Mouse (Mus musculus): ENCODE measurements around the gene Gna11. TPM values are rescaled to one million over a fixed set of nuclear protein-coding genes. Genes with fewer than 3 reads are reported as not detected.

Gna11 gene
- polyA plus RNA-seq, 1 experiment from 2014 or later: 28.3 TPM

GRCm38 (mm10) chr10:81564734-81565133, 19.7 kb upstream of the Gna11 start:
- Histone ChIP-seq H3K9me3 (replicated peaks) (no peaks in the 10 kb centered on the region), H3K27me3 (replicated peaks) (peaks cover 14% of the 10 kb centered on the region), H3K4me1 (peaks cover 79% of the 10 kb centered on the region), H3K27ac (peak overlapping the region; percentile 37; the same call in 1 of the 2 replicates), H3K4me3 (no peak overlapping the region), H3K9ac (no peak overlapping the region), H3K4me2 (no peak overlapping the region), H3K36me3 (peaks cover 50% of the 10 kb centered on the region)
- 35% methylated on average over 10 of the region's 10 CpGs for WGBS (ENCODE audit: insufficient replicate concordance)
- no peak for ATAC-seq

- ATAC-seq: no peak
- WGBS (ENCODE audit: insufficient replicate concordance): 27% methylated on average over 10 of the region's 10 CpGs
- peaks cover 78% of the 10 kb centered on the region for H3K4me1 ChIP-seq
- peak overlapping the region; percentile 43 for H3K4me2 ChIP-seq
- H3K36me3 ChIP-seq: peaks cover 50% of the 10 kb centered on the region
- H3K9me3 ChIP-seq (replicated peaks): no peaks in the 10 kb centered on the region
- peak overlapping the region; percentile 37 for H3K27ac ChIP-seq
- peak overlapping the region; percentile 14; the same call in 1 of the 2 replicates for H3K4me3 ChIP-seq
- H3K9ac ChIP-seq: peak overlapping the region; percentile 24; the same call in 1 of the 2 replicates
- H3K27me3 ChIP-seq (replicated peaks): peaks cover 9% of the 10 kb centered on the region
These were observed 19.2 kb upstream of the Gna11 start for GRCm38 (mm10) chr10:81564216-81564615.

- H3K27ac ChIP-seq: peak overlapping the region; percentile 37; the same call in 1 of the 2 replicates
- ATAC-seq: no peak
- H3K9me3 ChIP-seq (replicated peaks): no peaks in the 10 kb centered on the region
- H3K4me2 ChIP-seq: peak overlapping the region; percentile 43
- H3K9ac ChIP-seq: peak overlapping the region; percentile 24; the same call in 1 of the 2 replicates
- WGBS (ENCODE audit: insufficient replicate concordance): 26% methylated on average over 6 of the region's 6 CpGs
- peaks cover 50% of the 10 kb centered on the region for H3K36me3 ChIP-seq
- 0 out of 2 replicates have a peak overlapping the region, but pooled peaks have one; percentile 14 for H3K4me3 ChIP-seq
- peaks cover 2% of the 10 kb centered on the region; the same call in 1 of the 2 replicates for H3K27me3 ChIP-seq (replicated peaks)
- peaks cover 77% of the 10 kb centered on the region for H3K4me1 ChIP-seq
These were observed 18.5 kb upstream of the Gna11 start for GRCm38 (mm10) chr10:81563481-81563880.

GRCm38 (mm10) chr10:81562411-81562810, 17.4 kb upstream of the Gna11 start:
- Histone ChIP-seq H3K27ac (peak overlapping the region; percentile 28; the same call in 1 of the 2 replicates), H3K4me1 (peaks cover 69% of the 10 kb centered on the region), H3K4me2 (peak overlapping the region; percentile 12; the same call in 1 of the 2 replicates), H3K9ac (no peak overlapping the region; the same call in 1 of the 2 replicates), H3K36me3 (peaks cover 50% of the 10 kb centered on the region), H3K4me3 (no peak overlapping the region), H3K9me3 (replicated peaks) (no peaks in the 10 kb centered on the region), H3K27me3 (replicated peaks) (no peaks in the 10 kb centered on the region; the same call in 1 of the 2 replicates)
- ATAC-seq: no peak
- 62% methylated on average over 6 of the region's 6 CpGs for WGBS (ENCODE audit: insufficient replicate concordance)

- peaks cover 69% of the 10 kb centered on the region for H3K4me1 ChIP-seq
- whole genome bisulfite sequencing (ENCODE audit: insufficient replicate concordance): 6% methylated on average over 16 of the region's 16 CpGs
- peak overlapping the region; percentile 78 for H3K4me3 ChIP-seq
- peak; percentile 6; the same call in 1 of the 2 replicates for ATAC-seq
- peaks cover 44% of the 10 kb centered on the region for H3K36me3 ChIP-seq
- peak overlapping the region; percentile 83 for H3K27ac ChIP-seq
- peak overlapping the region; percentile 89 for H3K9ac ChIP-seq
- H3K4me2 ChIP-seq: peak overlapping the region; percentile 93
- no peaks in the 10 kb centered on the region for H3K9me3 ChIP-seq (replicated peaks)
- no peaks in the 10 kb centered on the region for H3K27me3 ChIP-seq (replicated peaks)
These were observed 15.9 kb upstream of the Gna11 start for GRCm38 (mm10) chr10:81560719-81561459.

GRCm38 (mm10) chr10:81559627-81560539, 14.9 kb upstream of the Gna11 start:
- H3K36me3 ChIP-seq: peaks cover 34% of the 10 kb centered on the region
- no peaks in the 10 kb centered on the region for H3K9me3 ChIP-seq (replicated peaks)
- peaks cover 61% of the 10 kb centered on the region for H3K4me1 ChIP-seq
- no peaks in the 10 kb centered on the region for H3K27me3 ChIP-seq (replicated peaks)
- H3K9ac ChIP-seq: peak overlapping the region; percentile 89
- ATAC-seq: peak; percentile 39
- peak overlapping the region; percentile 78 for H3K4me3 ChIP-seq
- peak overlapping the region; percentile 83 for H3K27ac ChIP-seq
- H3K4me2 ChIP-seq: peak overlapping the region; percentile 93
- 3% methylated on average over 34 of the region's 36 CpGs for WGBS (ENCODE audit: insufficient replicate concordance)

GRCm38 (mm10) chr10:81559163-81559626, 14.2 kb upstream of the Gna11 start, which contains the start of gene Aes:
Gene Aes, plus strand, starts transcription at chr10:81559488.
- Histone ChIP-seq H3K27me3 (replicated peaks) (no peaks in the 10 kb centered on the region), H3K4me2 (peak within 1 kb of the TSS; percentile 93), H3K4me1 (peaks cover 55% of the 10 kb centered on the region), H3K9ac (peak within 1 kb of the TSS; percentile 89), H3K27ac (peak within 1 kb of the TSS; percentile 83), H3K4me3 (peak within 1 kb of the TSS; percentile 78), H3K36me3 (peaks cover 27% of the 10 kb centered on the region), H3K9me3 (replicated peaks) (no peaks in the 10 kb centered on the region)
- ATAC-seq: peak; percentile 66
- 1% methylated on average over 21 of the region's 53 CpGs for WGBS (ENCODE audit: insufficient replicate concordance)

- no peaks in the 10 kb centered on the region for H3K27me3 ChIP-seq (replicated peaks)
- no peak overlapping the region for H3K9ac ChIP-seq
- H3K27ac ChIP-seq: no peak overlapping the region
- H3K4me1 ChIP-seq: peaks cover 38% of the 10 kb centered on the region
- H3K4me3 ChIP-seq: no peak overlapping the region
- peaks cover 6% of the 10 kb centered on the region for H3K9me3 ChIP-seq (replicated peaks)
- H3K4me2 ChIP-seq: no peak overlapping the region
- no peak for ATAC-seq
- WGBS (ENCODE audit: insufficient replicate concordance): 35% methylated on average over 1 of the region's 1 CpGs
- peaks cover 14% of the 10 kb centered on the region for H3K36me3 ChIP-seq
These were observed 12.5 kb upstream of the Gna11 start for GRCm38 (mm10) chr10:81557491-81557890.

GRCm38 (mm10) chr10:81556282-81556681, 11.3 kb upstream of the Gna11 start:
- H3K4me2 ChIP-seq: no peak overlapping the region
- H3K4me3 ChIP-seq: no peak overlapping the region
- no peak overlapping the region for H3K9ac ChIP-seq
- 67% methylated on average over 3 of the region's 3 CpGs for WGBS (ENCODE audit: insufficient replicate concordance)
- ATAC-seq: no peak
- H3K27ac ChIP-seq: no peak overlapping the region
- peaks cover 2% of the 10 kb centered on the region; the same call in 1 of the 2 replicates for H3K36me3 ChIP-seq
- peaks cover 6% of the 10 kb centered on the region for H3K9me3 ChIP-seq (replicated peaks)
- no peaks in the 10 kb centered on the region for H3K27me3 ChIP-seq (replicated peaks)
- peaks cover 33% of the 10 kb centered on the region for H3K4me1 ChIP-seq

- no peak for ATAC-seq
- H3K9ac ChIP-seq: no peak overlapping the region
These were observed 9.1 kb upstream of the Gna11 start for GRCm38 (mm10) chr10:81553807-81554755.

GRCm38 (mm10) chr10:81553232-81553631, 8.2 kb upstream of the Gna11 start:
- WGBS (ENCODE audit: insufficient replicate concordance): 78% methylated on average over 5 of the region's 5 CpGs
- Histone ChIP-seq H3K4me3 (no peak overlapping the region), H3K4me2 (no peak overlapping the region), H3K27me3 (replicated peaks) (no peaks in the 10 kb centered on the region), H3K9ac (no peak overlapping the region), H3K4me1 (peaks cover 13% of the 10 kb centered on the region), H3K27ac (no peak overlapping the region), H3K9me3 (replicated peaks) (peaks cover 6% of the 10 kb centered on the region), H3K36me3 (no peaks in the 10 kb centered on the region)
- ATAC-seq: no peak

More at GRCm38 (mm10) chr10:81553807-81554755, 9.1 kb upstream of the Gna11 start:
- 70% methylated on average over 6 of the region's 6 CpGs for WGBS (ENCODE audit: insufficient replicate concordance)
- H3K4me3 ChIP-seq: no peak overlapping the region
- H3K4me1 ChIP-seq: peaks cover 18% of the 10 kb centered on the region
- no peak overlapping the region for H3K27ac ChIP-seq
- no peaks in the 10 kb centered on the region for H3K27me3 ChIP-seq (replicated peaks)
- H3K36me3 ChIP-seq: no peaks in the 10 kb centered on the region
- H3K9me3 ChIP-seq (replicated peaks): peaks cover 6% of the 10 kb centered on the region
- no peak overlapping the region for H3K4me2 ChIP-seq

Measured in liver, embryonic 12.5 days (tissue).